Mouse (Mus musculus) CH12.LX (cell line): Measurements from ENCODE around the gene Ovca2.

Experiments
- CHD2 ChIP-seq: IDR thresholded peaks from 2 replicates; pipeline ENCODE4 v1.6.1; 2011; ENCODE audit warnings: low read length, improper control_type of control experiment
- MAX ChIP-seq: IDR thresholded peaks from 2 replicates; pipeline ENCODE4 v1.6.1; 2011; ENCODE audit warnings: low read length, improper control_type of control experiment
- POLR2A ChIP-seq: IDR thresholded peaks from 2 replicates; pipeline ENCODE4 v1.6.1; 2011; ENCODE audit warnings: low read depth, mild to moderate bottlenecking, improper control_type of control experiment, low read length

DNA sequence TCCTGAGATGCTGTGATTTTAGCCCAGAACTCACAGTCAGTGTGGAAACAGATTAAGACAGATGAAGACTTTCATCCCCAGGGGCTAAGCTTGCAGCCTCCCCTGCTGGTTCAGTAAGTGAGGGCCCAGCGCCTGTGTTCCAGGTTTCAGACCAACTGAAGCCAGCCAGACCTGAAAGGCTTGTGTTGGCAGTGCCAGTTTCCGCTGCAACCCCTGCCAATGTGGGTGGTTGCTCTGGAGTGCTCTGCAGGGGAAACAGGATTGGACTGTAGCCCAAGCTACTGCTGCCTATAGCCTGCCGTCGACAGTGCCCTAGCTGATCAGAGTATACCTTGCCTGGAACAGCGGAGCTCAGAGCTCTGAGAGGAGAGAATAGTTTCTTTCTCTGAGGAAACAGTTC is 46.4 kb downstream of the Ovca2 start:
- TF ChIP-seq CHD2, result no peak
- TF ChIP-seq MAX, result no peak
- no peak for TF ChIP-seq POLR2A
